22 mouse cellular contexts compared by ENCODE assay signal in the genomic region with DNA sequence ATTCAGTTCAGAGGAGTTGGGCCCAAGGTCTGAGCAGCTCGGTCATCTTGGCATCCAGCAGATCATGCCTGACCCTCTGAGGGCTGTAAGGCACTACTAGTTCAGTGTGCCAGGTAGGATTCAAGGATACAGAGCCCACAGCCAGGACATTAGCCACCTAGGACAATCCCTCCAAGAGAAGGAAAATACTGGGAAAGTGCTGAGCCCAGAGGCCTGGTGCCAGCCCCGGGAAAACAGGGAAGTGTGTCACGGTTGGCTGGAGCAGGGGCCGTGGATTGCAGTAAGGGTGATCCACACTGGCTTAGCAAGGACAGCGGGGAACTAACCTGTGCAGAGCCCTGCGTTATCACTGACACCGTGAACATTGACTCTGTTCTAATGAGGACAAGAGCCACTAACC. TPM values are rescaled to one million over a fixed set of nuclear protein-coding genes. Genes with fewer than 3 reads are reported as not detected.
DNase-seq lines count a peak whose midpoint lies in the region; ATAC-seq and TF ChIP-seq lines count a peak whose summit lies in the region.
"Had no signal": no experiment of that assay in that cellular context is flagged by ENCODE, and none has a peak within 500 bp of the region (broad histone marks: within the 10 kb centered on the region; RNA-seq: fewer than 3 reads in every experiment).

No protein-coding gene starts in this region.

- H3K27me3 ChIP-seq in hindbrain, postnatal 0 days (ENCODE audit: insufficient read depth, low read length), result no peaks in the 10 kb centered on the region
- H3K27me3 ChIP-seq in hindbrain, embryonic 12.5 days, result no peaks in the 10 kb centered on the region
- no peaks in the 10 kb centered on the region for H3K27me3 ChIP-seq in limb, embryonic 15.5 days
- H3K27me3 ChIP-seq in limb, embryonic 10.5 days (ENCODE audit: low read depth, poor library complexity, severe bottlenecking), result no peaks in the 10 kb centered on the region
- no peaks in the 10 kb centered on the region for H3K27me3 ChIP-seq in kidney, postnatal 0 days (ENCODE audit: insufficient read depth, low read length)
- H3K27me3 ChIP-seq in heart, embryonic 11.5 days (ENCODE audit: control insufficient read depth, insufficient read depth, low read length), result no peaks in the 10 kb centered on the region
- H3K27me3 ChIP-seq: embryonic facial prominence, embryonic 12.5 days; forebrain, embryonic 12.5 days had no signal

- TF ChIP-seq CTCF in hindbrain, postnatal 0 days (IDR thresholded peaks at IDR 0.05; ENCODE audit: low read depth), result no peak
- no peak for TF ChIP-seq CTCF in kidney, postnatal 0 days (IDR thresholded peaks at IDR 0.05; ENCODE audit: low read depth)

- WGBS in hindbrain, postnatal 0 days, result 65% methylated on average over 7 of the region's 7 CpGs
- 83% methylated on average over 7 of the region's 7 CpGs for WGBS in hindbrain, embryonic 12.5 days
- 86% methylated on average over 7 of the region's 7 CpGs for WGBS in limb, embryonic 15.5 days
- WGBS in limb, embryonic 10.5 days, result 90% methylated on average over 7 of the region's 7 CpGs
- WGBS in kidney, postnatal 0 days, result 66% methylated on average over 7 of the region's 7 CpGs
- WGBS in heart, embryonic 11.5 days (ENCODE audit: insufficient replicate concordance), result 79% methylated on average over 7 of the region's 7 CpGs

- peaks cover 62% of the 10 kb centered on the region for H3K36me3 ChIP-seq in hindbrain, postnatal 0 days (ENCODE audit: insufficient read depth, low read length)
- H3K36me3 ChIP-seq in hindbrain, embryonic 12.5 days, result peaks cover 98% of the 10 kb centered on the region
- H3K36me3 ChIP-seq in limb, embryonic 15.5 days, result peaks cover 86% of the 10 kb centered on the region
- peaks cover 100% of the 10 kb centered on the region for H3K36me3 ChIP-seq in limb, embryonic 10.5 days
- H3K36me3 ChIP-seq in kidney, postnatal 0 days (ENCODE audit: insufficient read depth, low read length), result peaks cover 54% of the 10 kb centered on the region
- peaks cover 30% of the 10 kb centered on the region for H3K36me3 ChIP-seq in heart, embryonic 11.5 days (ENCODE audit: control insufficient read depth, insufficient read depth, low read length)

- H3K9ac ChIP-seq in hindbrain, postnatal 0 days (replicated peaks; ENCODE audit: low read length), result no peak overlapping the region
- no peak overlapping the region for H3K9ac ChIP-seq in hindbrain, embryonic 12.5 days
- no peak overlapping the region for H3K9ac ChIP-seq in limb, embryonic 15.5 days
- no peak overlapping the region for H3K9ac ChIP-seq in kidney, postnatal 0 days (ENCODE audit: low read depth, low read length)
- no peak overlapping the region for H3K9ac ChIP-seq in heart, embryonic 11.5 days (ENCODE audit: low read depth, low read length)
- H3K9ac ChIP-seq: embryonic facial prominence, embryonic 12.5 days; forebrain, embryonic 12.5 days; hindbrain, embryonic 14.5 days had no signal

- H3K4me3 ChIP-seq in hindbrain, postnatal 0 days (ENCODE audit: low read length), result no peak overlapping the region
- H3K4me3 ChIP-seq in hindbrain, embryonic 12.5 days, result no peak overlapping the region
- H3K4me3 ChIP-seq in limb, embryonic 15.5 days, result no peak overlapping the region
- H3K4me3 ChIP-seq in limb, embryonic 10.5 days, result no peak overlapping the region
- H3K4me3 ChIP-seq in kidney, postnatal 0 days (replicated peaks; ENCODE audit: low read depth, low read length), result no peak overlapping the region
- H3K4me3 ChIP-seq in heart, embryonic 11.5 days (ENCODE audit: low read depth, low read length), result no peak overlapping the region
- H3K4me3 ChIP-seq: embryonic facial prominence, embryonic 12.5 days; forebrain, embryonic 12.5 days had no signal

- H3K4me2 ChIP-seq in hindbrain, postnatal 0 days (ENCODE audit: low read depth, low read length), result no peak overlapping the region
- H3K4me2 ChIP-seq in hindbrain, embryonic 12.5 days (replicated peaks), result no peak overlapping the region
- H3K4me2 ChIP-seq in limb, embryonic 15.5 days, result no peak overlapping the region
- no peak overlapping the region for H3K4me2 ChIP-seq in kidney, postnatal 0 days (ENCODE audit: low read length)
- no peak overlapping the region for H3K4me2 ChIP-seq in heart, embryonic 11.5 days
- H3K4me2 ChIP-seq: embryonic facial prominence, embryonic 12.5 days; forebrain, embryonic 12.5 days; hindbrain, embryonic 14.5 days had no signal

- no peaks in the 10 kb centered on the region for H3K9me3 ChIP-seq in hindbrain, postnatal 0 days (ENCODE audit: low read length)
- no peaks in the 10 kb centered on the region for H3K9me3 ChIP-seq in hindbrain, embryonic 12.5 days (replicated peaks)
- no peaks in the 10 kb centered on the region for H3K9me3 ChIP-seq in limb, embryonic 15.5 days
- no peaks in the 10 kb centered on the region for H3K9me3 ChIP-seq in limb, embryonic 10.5 days (replicated peaks)
- no peaks in the 10 kb centered on the region for H3K9me3 ChIP-seq in kidney, postnatal 0 days (replicated peaks; ENCODE audit: low read length)
- H3K9me3 ChIP-seq in heart, embryonic 11.5 days (replicated peaks; ENCODE audit: control insufficient read depth, low read length), result no peaks in the 10 kb centered on the region
- H3K9me3 ChIP-seq: embryonic facial prominence, embryonic 12.5 days; forebrain, embryonic 12.5 days had no signal

- H3K27ac ChIP-seq in hindbrain, postnatal 0 days, result no peak overlapping the region
- H3K27ac ChIP-seq in hindbrain, embryonic 12.5 days, result no peak overlapping the region
- H3K27ac ChIP-seq in limb, embryonic 15.5 days, result peak overlapping the region; percentile 17; the same call in 1 of the 2 replicates
- H3K27ac ChIP-seq in limb, embryonic 10.5 days, result no peak overlapping the region
- H3K27ac ChIP-seq in kidney, postnatal 0 days, result peak overlapping the region; percentile 36; the same call in 1 of the 2 replicates
- no peak overlapping the region for H3K27ac ChIP-seq in heart, embryonic 11.5 days (ENCODE audit: low read depth, low read length)
- H3K27ac ChIP-seq: embryonic facial prominence, embryonic 12.5 days; forebrain, embryonic 12.5 days; hindbrain, embryonic 14.5 days had no signal

- DNase-seq in hindbrain, postnatal 0 days (ENCODE audit: low spot score), result no peak
- no peak for DNase-seq in limb, embryonic 10.5 days (ENCODE audit: low spot score)
- no peak for DNase-seq in kidney, postnatal 0 days (ENCODE audit: low spot score)
- peak; percentile 72 to 78 for DNase-seq in kidney, postnatal 36 days
- DNase-seq: adrenal gland, postnatal 10 days; cerebellum, adult 11-12 months; cerebellum, adult 9-10 months; cerebellum, postnatal 25 days; gastrocnemius, postnatal 10 days; heart, postnatal 10 days had no signal

- no peaks in the 10 kb centered on the region for H3K4me1 ChIP-seq in hindbrain, postnatal 0 days (ENCODE audit: insufficient read depth, low read length)
- no peaks in the 10 kb centered on the region for H3K4me1 ChIP-seq in hindbrain, embryonic 12.5 days
- H3K4me1 ChIP-seq in limb, embryonic 15.5 days, result no peaks in the 10 kb centered on the region; the same call in 1 of the 2 replicates
- peaks cover 10% of the 10 kb centered on the region; the same call in 1 of the 2 replicates for H3K4me1 ChIP-seq in limb, embryonic 10.5 days
- no peaks in the 10 kb centered on the region for H3K4me1 ChIP-seq in kidney, postnatal 0 days (replicated peaks; ENCODE audit: insufficient read depth, low read length)
- H3K4me1 ChIP-seq in heart, embryonic 11.5 days (ENCODE audit: control insufficient read depth, insufficient read depth, low read length), result peaks cover 25% of the 10 kb centered on the region
- H3K4me1 ChIP-seq: embryonic facial prominence, embryonic 12.5 days; forebrain, embryonic 12.5 days had no signal

- 0 out of 2 replicates have a peak, but pooled peaks have one; percentile 6 for ATAC-seq in hindbrain, postnatal 0 days
- ATAC-seq in hindbrain, embryonic 12.5 days (ENCODE audit: low FRiP score), result no peak
- ATAC-seq in limb, embryonic 15.5 days (ENCODE audit: insufficient number of reproducible peaks, low FRiP score, low TSS enrichment, low read depth), result no peak
- no peak; the same call in 1 of the 2 replicates for ATAC-seq in kidney, postnatal 0 days (replicated peaks; ENCODE audit: low FRiP score, low read depth)
- ATAC-seq in heart, embryonic 11.5 days (replicated peaks; ENCODE audit: insufficient number of reproducible peaks, low FRiP score, low TSS enrichment), result no peak
- ATAC-seq in erythroid progenitor cell, adult 5-6 weeks (replicated peaks; ENCODE audit: low FRiP score, poor library complexity, severe bottlenecking), result no peak
- ATAC-seq: forebrain, embryonic 16.5 days had no signal

RNA-seq across cellular contexts. Expression of a gene that starts 16.7 kb away (rescaled TPM):
- 126 and 127 TPM in 2 replicates for total RNA-seq in hindbrain, postnatal 0 days (2014; rRNA removed)
- 7.5 and 8.7 TPM in 2 replicates for polyA plus RNA-seq in hindbrain, postnatal 0 days (2015; fragmentation: Nextera tagmentation; extraction: Ambion mirVana)
- 6.9 and 7.3 TPM in 2 replicates for polyA plus RNA-seq in hindbrain, embryonic 12.5 days (2016; fragmentation: Nextera tagmentation; extraction: Ambion mirVana)
- polyA plus RNA-seq in limb, embryonic 15.5 days (2015; fragmentation: Nextera tagmentation; extraction: Ambion mirVana), result 5.6 and 6.2 TPM in 2 replicates
- polyA plus RNA-seq in limb, embryonic 10.5 days (2016; fragmentation: Nextera tagmentation; extraction: Ambion mirVana), result 9.8 and 10.1 TPM in 2 replicates
- polyA plus RNA-seq in kidney, postnatal 0 days (2015; fragmentation: Nextera tagmentation; extraction: Ambion mirVana), result 6.3 and 6.5 TPM in 2 replicates
- 16.1 and 22.1 TPM in 2 replicates for polyA plus RNA-seq in heart, embryonic 11.5 days (2014; fragmentation: Nextera tagmentation; extraction: Ambion mirVana)
- 2.2 and 6.7 TPM in 2 replicates for total RNA-seq in erythroid progenitor cell, adult 5-6 weeks (2015; ENCODE audit: low replicate concordance)
- total RNA-seq in erythroid progenitor cell, adult 5-6 weeks (2017; ENCODE audit: low replicate concordance), result 1.9 and 3.1 TPM in 2 replicates

RNA-seq across cellular contexts. Expression of a gene that starts 39.5 kb away (rescaled TPM):
- total RNA-seq in hindbrain, postnatal 0 days (2014; rRNA removed), result 0.43 TPM in 1 of 2 replicates, not detected in the other
- polyA plus RNA-seq in hindbrain, postnatal 0 days (2015; fragmentation: Nextera tagmentation; extraction: Ambion mirVana), result not detected in 2 replicates
- 0.29 and 0.70 TPM in 2 replicates for polyA plus RNA-seq in hindbrain, embryonic 12.5 days (2016; fragmentation: Nextera tagmentation; extraction: Ambion mirVana)
- polyA plus RNA-seq in limb, embryonic 15.5 days (2015; fragmentation: Nextera tagmentation; extraction: Ambion mirVana), result not detected in 2 replicates
- polyA plus RNA-seq in limb, embryonic 10.5 days (2016; fragmentation: Nextera tagmentation; extraction: Ambion mirVana), result 0.15 TPM in 2 replicates
- polyA plus RNA-seq in kidney, postnatal 0 days (2015; fragmentation: Nextera tagmentation; extraction: Ambion mirVana), result not detected in 2 replicates
- polyA plus RNA-seq in heart, embryonic 11.5 days (2014; fragmentation: Nextera tagmentation; extraction: Ambion mirVana), result 0.34 and 1.3 TPM in 2 replicates
- total RNA-seq in erythroid progenitor cell, adult 5-6 weeks (2015; ENCODE audit: low replicate concordance), result not detected in 2 replicates
- not detected in 2 replicates for total RNA-seq in erythroid progenitor cell, adult 5-6 weeks (2017; ENCODE audit: low replicate concordance)
- total RNA-seq: adrenal gland, postnatal 10 days; gastrocnemius, postnatal 10 days; granulocyte monocyte progenitor cell, adult 5-6 weeks; heart, postnatal 10 days; hematopoietic stem cell, adult 5-6 weeks had no signal
- polyA plus RNA-seq: C2C12; forebrain, embryonic 16.5 days; heart, embryonic 14.5 days; hindbrain, embryonic 14.5 days had no signal

RNA-seq across cellular contexts. Expression of a gene that starts 44.7 kb away (rescaled TPM):
- 0.89 and 1.0 TPM in 2 replicates for total RNA-seq in hindbrain, postnatal 0 days (2014; rRNA removed)
- polyA plus RNA-seq in hindbrain, postnatal 0 days (2015; fragmentation: Nextera tagmentation; extraction: Ambion mirVana), result 1.8 and 2.3 TPM in 2 replicates
- polyA plus RNA-seq in hindbrain, embryonic 12.5 days (2016; fragmentation: Nextera tagmentation; extraction: Ambion mirVana), result 0.68 and 0.83 TPM in 2 replicates
- 18.7 and 19.2 TPM in 2 replicates for polyA plus RNA-seq in limb, embryonic 15.5 days (2015; fragmentation: Nextera tagmentation; extraction: Ambion mirVana)
- polyA plus RNA-seq in limb, embryonic 10.5 days (2016; fragmentation: Nextera tagmentation; extraction: Ambion mirVana), result 0.14 TPM in 1 of 2 replicates, not detected in the other
- polyA plus RNA-seq in kidney, postnatal 0 days (2015; fragmentation: Nextera tagmentation; extraction: Ambion mirVana), result 5.0 and 5.9 TPM in 2 replicates
- polyA plus RNA-seq in heart, embryonic 11.5 days (2014; fragmentation: Nextera tagmentation; extraction: Ambion mirVana), result 0.43 and 0.66 TPM in 2 replicates
- not detected in 2 replicates for total RNA-seq in erythroid progenitor cell, adult 5-6 weeks (2015; ENCODE audit: low replicate concordance)
- total RNA-seq in erythroid progenitor cell, adult 5-6 weeks (2017; ENCODE audit: low replicate concordance), result not detected in 2 replicates
- total RNA-seq: granulocyte monocyte progenitor cell, adult 5-6 weeks; hematopoietic stem cell, adult 5-6 weeks had no signal
- polyA plus RNA-seq: C2C12 had no signal

Comparison
In these comparisons a context has a peak if more than half of its experiments do, and no peak if none do; other contexts are left out.
1. DNase-seq: peak in kidney, postnatal 36 days (2 of 2); none in hindbrain, postnatal 0 days (single experiment), limb, embryonic 10.5 days (single experiment) and kidney, postnatal 0 days (single experiment).
2. H3K27ac ChIP-seq: peak in limb, embryonic 15.5 days (single experiment) and kidney, postnatal 0 days (single experiment); none in hindbrain, postnatal 0 days (single experiment), hindbrain, embryonic 12.5 days (single experiment), limb, embryonic 10.5 days (single experiment) and heart, embryonic 11.5 days (single experiment).